Mouse (Mus musculus) ES-E14 (cell line): ENCODE measurements around the gene Dnah11.

ENCODE experiments used
- HCFC1 ChIP-seq: IDR thresholded peaks from 2 replicates; pipeline ENCODE4 v1.6.1; 2012; ENCODE audit warnings: low read length, inconsistent platforms, borderline replicate concordance; ENCODE audit not compliant: insufficient read depth
- ZC3H11A ChIP-seq: IDR thresholded peaks from 2 replicates; pipeline ENCODE4 v1.6.1; 2012; ENCODE audit warnings: low read depth, mild to moderate bottlenecking, inconsistent platforms, low read length, borderline replicate concordance
- ZNF384 ChIP-seq: IDR thresholded peaks from 2 replicates; pipeline ENCODE4 v1.6.1; 2012; ENCODE audit warnings: low read depth, low read length, inconsistent platforms

DNA sequence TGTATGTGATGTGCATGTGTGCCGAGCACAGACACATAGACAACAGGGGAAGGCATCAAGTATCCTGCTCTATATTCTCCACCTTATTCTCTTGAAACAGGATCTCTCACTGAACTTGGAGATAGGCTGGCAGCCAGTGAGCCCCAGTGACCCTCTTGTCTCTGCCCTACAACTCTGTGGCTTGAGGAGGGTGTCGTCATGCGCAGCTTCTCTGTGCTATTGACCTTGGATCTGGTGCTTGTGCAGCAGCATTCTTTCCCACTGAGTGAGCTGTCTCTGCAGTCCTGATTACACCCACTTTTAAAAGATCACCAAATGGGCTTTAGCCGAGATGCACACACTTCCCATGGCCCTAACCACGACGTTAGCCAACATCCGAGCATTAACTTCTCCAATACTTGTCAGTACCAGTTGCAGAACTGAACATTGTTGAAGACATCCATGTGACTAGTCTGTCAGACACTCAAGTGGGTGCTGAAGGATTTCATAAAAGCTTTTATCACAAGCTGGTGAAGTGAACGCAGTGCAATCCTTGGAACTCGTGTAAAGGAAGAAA is 120.3 kb downstream of the Dnah11 start:
- TF ChIP-seq ZNF384 (no peak), HCFC1 (no peak), ZC3H11A (no peak)
